Comparison of ENCODE assay signal across 12 mouse cellular contexts in the genomic region with DNA sequence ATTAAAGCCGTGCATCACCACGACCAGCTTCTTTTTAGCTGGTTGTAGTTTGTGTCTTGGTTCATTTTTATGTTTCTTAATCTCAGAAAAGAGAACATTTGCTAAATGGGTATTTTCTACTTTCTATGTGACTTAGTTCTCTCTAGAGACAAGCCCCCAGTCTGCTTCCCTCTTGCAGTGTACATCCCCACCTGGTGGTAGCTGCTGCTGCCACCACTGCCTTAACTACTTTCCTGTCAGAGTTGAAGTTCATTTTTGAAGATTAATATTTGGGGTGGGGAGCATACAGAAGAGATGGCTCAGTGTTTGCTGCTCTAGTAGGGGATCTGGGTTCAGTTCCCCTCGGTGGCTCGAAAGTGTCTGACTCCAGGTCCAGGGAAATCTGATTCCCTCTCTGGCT. TPM values are rescaled to one million over a fixed set of nuclear protein-coding genes. Genes with fewer than 3 reads are reported as not detected.
A peak's percentile ranks its signal among the peaks of the same experiment; 100 is the strongest.
DNase-seq lines count a peak whose midpoint lies in the region; ATAC-seq and TF ChIP-seq lines count a peak whose summit lies in the region.
"Had no signal": no experiment of that assay in that cellular context is flagged by ENCODE, and none has a peak within 500 bp of the region (broad histone marks: within the 10 kb centered on the region; RNA-seq: fewer than 3 reads in every experiment).

No protein-coding gene starts in this region.

- H3K4me1 ChIP-seq in heart, postnatal 0 days (ENCODE audit: control insufficient read depth, insufficient read depth): no peaks in the 10 kb centered on the region; the same call in 1 of the 2 replicates
- no peaks in the 10 kb centered on the region for H3K4me1 ChIP-seq in liver, postnatal 0 days (ENCODE audit: insufficient read depth)
- no peaks in the 10 kb centered on the region for H3K4me1 ChIP-seq in MEL (ENCODE audit: control insufficient read depth in 1 of 2, insufficient read depth in 2 of 2, low read length in 2 of 2)
- H3K4me1 ChIP-seq: embryonic facial prominence, embryonic 12.5 days; hindbrain, embryonic 12.5 days had no signal

- DNase-seq in heart, postnatal 0 days (ENCODE audit: low spot score): no peak
- DNase-seq in heart, postnatal 10 days: no peak
- DNase-seq in liver, postnatal 0 days: no peak
- DNase-seq in liver (no peak), A20 (ENCODE audit: low read depth, low spot score) (peak; percentile 37), MEL (ENCODE audit: low read depth, low spot score) (no peak)
- no peak for DNase-seq in right cerebral cortex, postnatal 10 days (ENCODE audit: low spot score in 2 of 2)
- DNase-seq: kidney, adult 18-20 months had no signal

- no peak for TF ChIP-seq POLR2A in MEL (IDR thresholded peaks at IDR 0.05; ENCODE audit: control insufficient read depth in 1 of 2, insufficient read depth in 1 of 2, low read depth in 1 of 2, low read length in 2 of 2, poor library complexity in 1 of 2)

- 0 out of 2 replicates have a peak, but pooled peaks cover 5% of the 10 kb centered on the region for H3K36me3 ChIP-seq in heart, postnatal 0 days (replicated peaks; ENCODE audit: control insufficient read depth, insufficient read depth, low read length)
- no peaks in the 10 kb centered on the region for H3K36me3 ChIP-seq in liver, postnatal 0 days (replicated peaks; ENCODE audit: insufficient read depth, low read length)
- H3K36me3 ChIP-seq in MEL (ENCODE audit: control insufficient read depth in 1 of 2, insufficient read depth in 2 of 2, low read length in 2 of 2): no peaks in the 10 kb centered on the region; a peak in 1 of 4 replicates

- H3K4me3 ChIP-seq in heart, postnatal 0 days (ENCODE audit: low read depth, low read length): no peak overlapping the region
- H3K4me3 ChIP-seq in liver, postnatal 0 days (ENCODE audit: low read depth, low read length): no peak overlapping the region
- H3K4me3 ChIP-seq in MEL (ENCODE audit: control insufficient read depth in 1 of 2, insufficient read depth in 1 of 2, low read depth in 2 of 2, low read length in 2 of 2): no peak overlapping the region
- H3K4me3 ChIP-seq: embryonic facial prominence, embryonic 12.5 days; hindbrain, embryonic 12.5 days had no signal

- H3K79me2 ChIP-seq in MEL (ENCODE audit: control insufficient read depth, insufficient read depth, low read length, poor library complexity): no peaks in the 10 kb centered on the region

- no peak overlapping the region for H3K27ac ChIP-seq in heart, postnatal 0 days (ENCODE audit: low read depth)
- no peak overlapping the region for H3K27ac ChIP-seq in liver, postnatal 0 days (ENCODE audit: low read depth)
- no peak overlapping the region for H3K27ac ChIP-seq in MEL (ENCODE audit: control insufficient read depth, low read depth, low read length)
- H3K27ac ChIP-seq: embryonic facial prominence, embryonic 12.5 days; hindbrain, embryonic 12.5 days had no signal

- peak; percentile 19; the same call in 1 of the 2 replicates for TF ChIP-seq CTCF in heart, postnatal 0 days (IDR thresholded peaks at IDR 0.05; ENCODE audit: low read depth)
- peak; percentile 33 for TF ChIP-seq CTCF in liver, postnatal 0 days (IDR thresholded peaks at IDR 0.05; ENCODE audit: low read depth)
- peak in 2 of 3 experiments; percentile 34 to 42; a peak in 4 of 6 replicates for TF ChIP-seq CTCF in MEL (IDR thresholded peaks at IDR 0.05 in 2 of 3, conservative IDR thresholded peaks at IDR 0.05 in 1 of 3; ENCODE audit: control insufficient read depth in 1 of 3, insufficient read depth in 1 of 3, low read depth in 2 of 3, low read length in 3 of 3, poor library complexity in 1 of 3, severe bottlenecking in 1 of 3)

- TF ChIP-seq EP300 in heart, postnatal 0 days (IDR thresholded peaks at IDR 0.05; ENCODE audit: low read depth): no peak
- TF ChIP-seq EP300 in liver, postnatal 0 days (IDR thresholded peaks at IDR 0.05; ENCODE audit: low read depth): no peak
- no peak for TF ChIP-seq EP300 in MEL (IDR thresholded peaks at IDR 0.05; ENCODE audit: low read depth in 1 of 2, low read length in 2 of 2)

- no peak overlapping the region for H3K4me2 ChIP-seq in heart, postnatal 0 days (ENCODE audit: low read depth, low read length)
- no peak overlapping the region for H3K4me2 ChIP-seq in liver, postnatal 0 days (ENCODE audit: low read depth, low read length)
- H3K4me2 ChIP-seq: embryonic facial prominence, embryonic 12.5 days; hindbrain, embryonic 12.5 days had no signal

- no peak for ATAC-seq in heart, postnatal 0 days (ENCODE audit: insufficient read depth, low read depth)
- ATAC-seq in liver, postnatal 0 days: no peak

- H3K27me3 ChIP-seq in heart, postnatal 0 days (ENCODE audit: control insufficient read depth, insufficient read depth, low read length): no peaks in the 10 kb centered on the region
- no peaks in the 10 kb centered on the region for H3K27me3 ChIP-seq in liver, postnatal 0 days (ENCODE audit: insufficient read depth, low read length)
- H3K27me3 ChIP-seq in MEL (ENCODE audit: control insufficient read depth in 1 of 2, insufficient read depth in 2 of 2, low read length in 2 of 2): no peaks in the 10 kb centered on the region
- H3K27me3 ChIP-seq: embryonic facial prominence, embryonic 12.5 days; hindbrain, embryonic 12.5 days had no signal

- peak; percentile 25; the same call in 1 of the 2 replicates for TF ChIP-seq RAD21 in MEL (IDR thresholded peaks at IDR 0.05; ENCODE audit: low read depth, low read length)

- no peak overlapping the region for H3K9ac ChIP-seq in heart, postnatal 0 days (replicated peaks; ENCODE audit: low read depth, low read length)
- no peak overlapping the region for H3K9ac ChIP-seq in liver, postnatal 0 days (replicated peaks)
- H3K9ac ChIP-seq in MEL (ENCODE audit: control insufficient read depth, low read depth, low read length, poor library complexity, severe bottlenecking): no peak overlapping the region
- H3K9ac ChIP-seq: embryonic facial prominence, embryonic 12.5 days; hindbrain, embryonic 12.5 days had no signal

- 90% methylated on average over 4 of the region's 4 CpGs for WGBS in heart, postnatal 0 days
- WGBS in liver, postnatal 0 days (ENCODE audit: insufficient replicate concordance): 83% methylated on average over 4 of the region's 4 CpGs

- H3K9me3 ChIP-seq in heart, postnatal 0 days (replicated peaks; ENCODE audit: control insufficient read depth, low read length): no peaks in the 10 kb centered on the region
- no peaks in the 10 kb centered on the region for H3K9me3 ChIP-seq in liver, postnatal 0 days (ENCODE audit: low read length)
- H3K9me3 ChIP-seq in MEL (replicated peaks; ENCODE audit: insufficient read depth, low read length): no peaks in the 10 kb centered on the region
- H3K9me3 ChIP-seq: embryonic facial prominence, embryonic 12.5 days; hindbrain, embryonic 12.5 days had no signal

- intact Hi-C loops in heart, postnatal 10 days (cut with DNase I): no loop called here

TF ChIP-seq in MEL, 35 proteins besides CTCF, POLR2A, EP300 and RAD21:
- TF ChIP-seq SMC3 (IDR thresholded peaks at IDR 0.05; ENCODE audit: low read depth, low read length) (peak; percentile 44), UBTF (IDR thresholded peaks at IDR 0.05; ENCODE audit: borderline replicate concordance, insufficient read depth, low read depth, low read length) (no peak)

RNA-seq across cellular contexts. Expression of a gene that starts 31.9 kb away (rescaled TPM):
- total RNA-seq in heart, postnatal 0 days (2014; rRNA removed; ENCODE audit: low replicate concordance): not detected in 2 replicates
- polyA plus RNA-seq in heart, postnatal 0 days (2015; fragmentation: Nextera tagmentation; extraction: Ambion mirVana): 0.18 and 0.26 TPM in 2 replicates
- under 1 TPM in 1 of 2 experiments, not detected in 1; 0.69 TPM for total RNA-seq in heart, postnatal 10 days (2021)
- 0.17 and 0.21 TPM in 2 replicates for polyA plus RNA-seq in liver, postnatal 0 days (2015; fragmentation: Nextera tagmentation; extraction: Ambion mirVana)
- 0.77 and 0.82 TPM in 2 replicates for total RNA-seq in MEL (2012; rRNA removed)
- 1 to 10 TPM in 1 of 2 experiments, not detected in 1; 1.3 TPM for polyA plus RNA-seq in MEL (2012; ENCODE audit: insufficient read depth in 1 of 2, insufficient read length in 2 of 2, low read depth in 1 of 2, low replicate concordance in 2 of 2, missing spikeins in 1 of 2)
- polyA plus RNA-seq: hindbrain, embryonic 12.5 days; neural tube, embryonic 14.5 days; small intestine, adult 2 months had no signal

RNA-seq across cellular contexts. Expression of a gene that starts 33.2 kb away (rescaled TPM):
- 4.3 and 6.2 TPM in 2 replicates for total RNA-seq in heart, postnatal 0 days (2014; rRNA removed; ENCODE audit: low replicate concordance)
- polyA plus RNA-seq in heart, postnatal 0 days (2015; fragmentation: Nextera tagmentation; extraction: Ambion mirVana): 1.4 and 1.6 TPM in 2 replicates
- 10 to 100 TPM; 13.9 to 16.7 TPM for total RNA-seq in heart, postnatal 10 days (2021)
- 2.2 and 2.3 TPM in 2 replicates for polyA plus RNA-seq in liver, postnatal 0 days (2015; fragmentation: Nextera tagmentation; extraction: Ambion mirVana)
- total RNA-seq in MEL (2012; rRNA removed): 10.8 and 11.4 TPM in 2 replicates
- polyA plus RNA-seq in MEL (2012; ENCODE audit: insufficient read depth in 1 of 2, insufficient read length in 2 of 2, low read depth in 1 of 2, low replicate concordance in 2 of 2, missing spikeins in 1 of 2): 10 to 100 TPM in 1 of 2 experiments, not detected in 1; 14.4 TPM

RNA-seq across cellular contexts. Expression of a gene that starts 44.8 kb away (rescaled TPM):
- total RNA-seq in heart, postnatal 0 days (2014; rRNA removed; ENCODE audit: low replicate concordance): 22.1 and 25.0 TPM in 2 replicates
- polyA plus RNA-seq in heart, postnatal 0 days (2015; fragmentation: Nextera tagmentation; extraction: Ambion mirVana): 11.5 and 11.6 TPM in 2 replicates
- total RNA-seq in heart, postnatal 10 days (2021): 10 to 100 TPM; 18.1 to 19.8 TPM
- polyA plus RNA-seq in liver, postnatal 0 days (2015; fragmentation: Nextera tagmentation; extraction: Ambion mirVana): 3.1 and 3.2 TPM in 2 replicates
- 22.4 and 25.7 TPM in 2 replicates for total RNA-seq in MEL (2012; rRNA removed)
- polyA plus RNA-seq in MEL (2012; ENCODE audit: insufficient read depth in 1 of 2, insufficient read length in 2 of 2, low read depth in 1 of 2, low replicate concordance in 2 of 2, missing spikeins in 1 of 2): 10 to 100 TPM in 1 of 2 experiments, not detected in 1; 28.7 TPM
